Mouse (Mus musculus): ENCODE results near the gene C6. TPM values are rescaled to one million over a fixed set of nuclear protein-coding genes. Genes with fewer than 3 reads are reported as not detected.

The C6 gene
- polyA plus RNA-seq, 1 experiment: not detected

DNA sequence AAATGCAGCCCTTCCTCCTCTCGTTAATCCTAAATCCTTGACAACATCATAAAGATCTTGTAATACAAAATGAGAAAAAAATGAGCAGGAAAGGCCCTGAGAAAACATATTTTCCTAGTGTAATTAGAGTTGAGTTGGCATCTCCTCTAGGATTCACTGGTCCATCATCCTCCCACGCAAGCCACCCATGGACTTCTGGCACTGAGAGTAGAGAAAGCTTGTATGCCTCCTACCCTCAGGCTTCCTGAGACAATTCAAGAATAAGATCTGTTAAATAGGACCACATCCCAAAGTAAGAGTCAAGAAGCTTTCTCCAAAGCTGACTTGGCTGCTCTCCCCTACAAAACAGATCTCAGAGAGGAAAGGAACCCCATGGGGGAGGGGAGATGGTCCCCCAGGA, 88.7 kb downstream of the C6 start:
- H3K27ac ChIP-seq (ENCODE audit: insufficient read depth, low read length): no peak overlapping the region
- H3K4me3 ChIP-seq (ENCODE audit: insufficient read depth, low read length): no peak overlapping the region
- no peak for TF ChIP-seq POLR2A (IDR thresholded peaks at IDR 0.05; ENCODE audit: extremely low read depth, insufficient read depth, low read length)
- TF ChIP-seq CTCF (IDR thresholded peaks at IDR 0.05; ENCODE audit: extremely low read depth, insufficient read depth, low read length): no peak
- no peaks in the 10 kb centered on the region for H3K4me1 ChIP-seq (ENCODE audit: control insufficient read depth, insufficient read depth, low read length)

DNA sequence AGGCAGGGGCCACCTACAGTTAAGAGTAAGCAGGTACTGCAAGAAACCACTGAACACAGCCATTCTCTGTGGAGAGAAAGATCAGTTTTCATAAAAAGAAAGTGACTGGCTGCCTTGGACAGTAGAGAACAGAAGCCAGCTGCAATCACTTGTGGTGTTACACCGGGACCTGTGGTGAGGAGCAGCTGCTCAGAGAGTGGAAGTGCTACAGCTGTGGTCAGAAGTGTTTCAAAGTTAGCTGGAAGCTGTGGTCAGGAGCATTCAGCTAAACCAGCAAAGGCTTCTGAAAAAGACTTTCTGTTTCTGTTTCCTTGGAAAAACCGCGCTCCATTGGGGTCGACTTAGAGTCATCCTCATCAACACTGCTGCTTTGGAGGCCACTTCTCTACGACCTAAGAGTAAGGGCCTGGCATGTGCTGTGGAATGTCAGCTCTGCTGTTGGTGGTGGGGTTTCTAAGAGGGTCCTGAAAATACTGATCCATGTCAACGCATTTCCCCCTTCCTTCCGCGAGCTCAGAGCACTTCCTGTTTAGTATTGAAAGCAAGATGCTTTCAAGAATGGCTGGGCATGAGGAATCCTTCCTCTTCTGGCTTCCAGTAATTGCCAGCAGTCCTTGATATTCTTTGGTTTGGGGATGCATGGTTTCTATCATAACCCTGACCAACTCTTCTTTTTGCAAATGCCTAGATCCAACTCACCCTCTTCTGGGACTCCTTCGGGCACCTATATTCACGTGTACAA, 89.9 kb downstream of the C6 start:
- Histone ChIP-seq H3K4me3 (ENCODE audit: insufficient read depth, low read length) (no peak overlapping the region), H3K4me1 (ENCODE audit: control insufficient read depth, insufficient read depth, low read length) (no peaks in the 10 kb centered on the region), H3K27ac (ENCODE audit: insufficient read depth, low read length) (no peak overlapping the region)
- TF ChIP-seq POLR2A (IDR thresholded peaks at IDR 0.05; ENCODE audit: extremely low read depth, insufficient read depth, low read length): no peak
- TF ChIP-seq CTCF (IDR thresholded peaks at IDR 0.05; ENCODE audit: extremely low read depth, insufficient read depth, low read length): no peak

DNA sequence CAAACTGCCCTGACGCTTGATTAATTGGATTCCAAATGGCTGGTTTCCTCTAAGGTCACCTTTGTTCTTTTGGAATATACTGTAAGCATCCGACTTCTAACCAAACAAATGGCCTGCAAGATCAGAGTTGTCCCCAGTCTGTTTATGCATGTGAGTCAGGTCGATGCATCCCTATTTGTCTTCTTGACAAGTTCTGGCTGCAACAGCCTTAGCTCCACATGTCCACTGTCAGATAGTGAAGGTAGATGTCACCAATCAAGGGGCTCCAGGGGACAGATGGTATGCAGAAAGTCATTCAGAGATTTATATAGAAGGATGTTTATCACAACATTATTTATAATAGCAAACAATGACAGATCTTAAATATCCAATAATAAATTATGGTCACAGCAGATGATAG, 91.5 kb downstream of the C6 start:
- Histone ChIP-seq H3K4me3 (ENCODE audit: insufficient read depth, low read length) (no peak overlapping the region), H3K4me1 (ENCODE audit: control insufficient read depth, insufficient read depth, low read length) (no peaks in the 10 kb centered on the region), H3K27ac (ENCODE audit: insufficient read depth, low read length) (no peak overlapping the region)
- TF ChIP-seq POLR2A (IDR thresholded peaks at IDR 0.05; ENCODE audit: extremely low read depth, insufficient read depth, low read length): no peak
- no peak for TF ChIP-seq CTCF (IDR thresholded peaks at IDR 0.05; ENCODE audit: extremely low read depth, insufficient read depth, low read length)

DNA sequence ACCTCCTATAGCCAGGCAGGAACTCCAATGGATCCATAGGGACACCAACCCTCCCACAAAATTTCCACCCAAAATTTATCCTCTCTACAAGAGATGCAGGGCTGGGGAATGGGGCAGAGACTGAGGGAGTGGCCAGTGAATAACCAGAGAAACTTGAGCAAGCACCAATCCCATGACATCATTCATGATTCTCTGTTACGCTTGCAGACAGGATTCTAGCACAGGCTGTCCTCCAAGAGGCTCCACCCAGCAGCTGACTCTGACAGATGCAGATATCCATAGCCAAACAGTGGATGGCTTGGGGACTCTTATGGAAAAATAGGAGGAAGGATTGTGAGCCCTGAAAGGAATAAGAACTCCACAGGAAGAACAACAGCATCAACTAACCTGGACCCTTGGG, 94.2 kb downstream of the C6 start:
- Histone ChIP-seq H3K4me1 (ENCODE audit: control insufficient read depth, insufficient read depth, low read length) (no peaks in the 10 kb centered on the region), H3K4me3 (ENCODE audit: insufficient read depth, low read length) (no peak overlapping the region), H3K27ac (ENCODE audit: insufficient read depth, low read length) (no peak overlapping the region)
- no peak for TF ChIP-seq CTCF (IDR thresholded peaks at IDR 0.05; ENCODE audit: extremely low read depth, insufficient read depth, low read length)
- no peak for TF ChIP-seq POLR2A (IDR thresholded peaks at IDR 0.05; ENCODE audit: extremely low read depth, insufficient read depth, low read length)

DNA sequence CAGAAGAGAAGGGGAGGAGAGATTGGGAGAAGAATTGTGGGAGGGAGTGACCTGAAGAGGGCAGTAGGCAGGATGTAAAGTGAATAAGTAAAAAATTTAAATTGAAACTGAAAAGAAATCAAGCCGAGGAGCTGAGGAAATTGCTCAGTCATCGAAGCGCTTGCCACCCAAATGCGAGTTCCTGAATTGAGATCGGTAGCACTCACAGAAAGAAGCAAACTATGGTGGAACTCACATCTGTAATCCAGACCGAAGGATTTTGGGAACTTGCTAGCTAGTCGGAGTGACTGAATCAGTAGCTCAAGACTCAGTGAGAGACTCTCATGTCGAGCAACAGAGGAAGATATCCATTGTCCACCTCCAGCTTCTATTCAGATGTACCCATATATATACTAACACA, 94.8 kb downstream of the C6 start:
- H3K4me3 ChIP-seq (ENCODE audit: insufficient read depth, low read length): no peak overlapping the region
- no peak for TF ChIP-seq POLR2A (IDR thresholded peaks at IDR 0.05; ENCODE audit: extremely low read depth, insufficient read depth, low read length)
- TF ChIP-seq CTCF (IDR thresholded peaks at IDR 0.05; ENCODE audit: extremely low read depth, insufficient read depth, low read length): no peak
- no peak overlapping the region for H3K27ac ChIP-seq (ENCODE audit: insufficient read depth, low read length)
- H3K4me1 ChIP-seq (ENCODE audit: control insufficient read depth, insufficient read depth, low read length): no peaks in the 10 kb centered on the region

DNA sequence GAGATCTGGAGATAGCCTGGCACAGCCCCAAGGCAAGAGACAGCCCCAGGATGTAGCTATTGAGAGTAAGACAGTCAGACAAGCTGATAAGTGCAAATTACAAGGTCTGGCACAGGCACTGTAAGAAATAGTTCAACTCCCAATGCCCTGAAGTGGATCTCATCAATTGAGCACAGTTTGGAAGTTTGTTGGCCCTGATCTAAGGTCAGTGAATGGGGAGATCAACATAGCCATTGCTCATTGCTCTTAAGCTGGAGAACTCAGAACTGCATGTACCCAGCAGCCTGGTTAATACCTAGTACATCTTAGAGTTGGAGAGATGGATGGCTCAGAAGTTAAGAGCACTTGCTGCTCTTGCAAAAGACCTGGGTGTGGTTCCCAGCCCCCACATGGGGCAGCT, 100.8 kb downstream of the C6 start:
- TF ChIP-seq CTCF (IDR thresholded peaks at IDR 0.05; ENCODE audit: extremely low read depth, insufficient read depth, low read length) (no peak), POLR2A (IDR thresholded peaks at IDR 0.05; ENCODE audit: extremely low read depth, insufficient read depth, low read length) (no peak)
- no peaks in the 10 kb centered on the region for H3K4me1 ChIP-seq (ENCODE audit: control insufficient read depth, insufficient read depth, low read length)
- H3K4me3 ChIP-seq (ENCODE audit: insufficient read depth, low read length): no peak overlapping the region
- no peak overlapping the region for H3K27ac ChIP-seq (ENCODE audit: insufficient read depth, low read length)

DNA sequence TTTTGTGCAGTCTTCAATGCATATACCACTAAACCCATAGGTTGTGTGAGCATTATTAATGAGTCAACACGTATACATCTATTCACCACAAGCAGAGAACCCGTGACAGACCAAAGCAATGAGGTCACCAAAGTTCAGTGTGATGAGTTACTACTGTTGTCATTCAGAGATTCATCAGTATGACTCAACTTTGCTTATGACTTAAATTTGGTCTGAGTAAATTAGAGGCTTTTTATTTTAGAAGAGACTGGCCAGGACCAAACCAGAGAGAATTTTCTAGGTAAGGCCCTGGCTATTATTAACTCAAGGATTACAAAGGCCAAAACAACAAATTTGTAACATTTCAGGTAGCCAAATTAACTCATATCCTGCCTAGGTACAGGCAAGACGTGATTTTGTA, 109.4 kb downstream of the C6 start:
- H3K4me1 ChIP-seq (ENCODE audit: control insufficient read depth, insufficient read depth, low read length): no peaks in the 10 kb centered on the region
- no peak overlapping the region for H3K27ac ChIP-seq (ENCODE audit: insufficient read depth, low read length)
- H3K4me3 ChIP-seq (ENCODE audit: insufficient read depth, low read length): no peak overlapping the region
- TF ChIP-seq POLR2A (IDR thresholded peaks at IDR 0.05; ENCODE audit: extremely low read depth, insufficient read depth, low read length) (no peak), CTCF (IDR thresholded peaks at IDR 0.05; ENCODE audit: extremely low read depth, insufficient read depth, low read length) (no peak)

DNA sequence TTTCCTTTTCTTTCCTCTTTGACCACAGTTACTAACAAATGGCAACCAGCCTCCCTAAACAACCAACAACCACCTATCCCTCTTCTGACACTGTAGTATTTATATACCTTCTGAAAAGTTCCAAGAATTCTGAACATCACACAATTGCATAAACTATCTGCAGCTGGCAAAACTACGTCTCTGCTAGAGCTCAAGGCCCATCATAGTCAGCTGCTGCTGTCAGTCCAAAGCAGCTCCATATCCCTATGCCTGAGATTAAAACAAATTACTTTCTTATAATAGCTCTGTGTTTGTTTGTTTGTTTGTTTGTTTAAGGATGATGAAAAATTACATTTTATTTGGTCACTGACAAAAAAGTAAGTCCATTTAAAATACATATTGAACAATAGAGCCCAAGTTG, 123.0 kb downstream of the C6 start:
- Histone ChIP-seq H3K27ac (ENCODE audit: insufficient read depth, low read length) (no peak overlapping the region), H3K4me3 (ENCODE audit: insufficient read depth, low read length) (no peak overlapping the region), H3K4me1 (ENCODE audit: control insufficient read depth, insufficient read depth, low read length) (no peaks in the 10 kb centered on the region)
- TF ChIP-seq CTCF (IDR thresholded peaks at IDR 0.05; ENCODE audit: extremely low read depth, insufficient read depth, low read length): no peak
- TF ChIP-seq POLR2A (IDR thresholded peaks at IDR 0.05; ENCODE audit: extremely low read depth, insufficient read depth, low read length): no peak

Other genes starting within 250 kb of the C6 start
- 0.11 TPM in 1 of 2 replicates, not detected in the other for gene Mroh2b, start 171.6 kb downstream of the C6 start, polyA plus RNA-seq (2012; rRNA removed)